Mouse (Mus musculus) gastrocnemius, postnatal 14 days (tissue): ENCODE measurements around the gene Vstm4. TPM values are rescaled to one million over a fixed set of nuclear protein-coding genes. Genes with fewer than 3 reads are reported as not detected.

Experiments
- DNase-seq: peaks from one replicate; pipeline ENCODE4 v3.0.0; 2021; ENCODE audit warnings: mixed read lengths
- intact Hi-C: fragments of 180-260 bp; cut with DNase I; formaldehyde crosslinking; loops from one replicate; pipeline ENCODE4 v1.15.1; 2025; ENCODE audit warnings: low total_unique reads
- total RNA-seq, 2 experiments: library from RNA; stranded (reverse); gene quantifications; 2 replicates each; pipeline ENCODE4 v1.2.3; 2021

Vstm4 gene
- total RNA-seq, 2 experiments from 2014 or later = 8.2 to 10.9 TPM

- DNase-seq = no peak
- intact Hi-C loops = no loop called here
Observed at GRCm38 (mm10) chr14:32856246-32856645, 310 bp upstream of the Vstm4 start.

GRCm38 (mm10) chr14:32858361-32858760 lies 1.8 kb downstream of the Vstm4 start:
- DNase-seq = no peak
- intact Hi-C loops = no loop called here

DNA sequence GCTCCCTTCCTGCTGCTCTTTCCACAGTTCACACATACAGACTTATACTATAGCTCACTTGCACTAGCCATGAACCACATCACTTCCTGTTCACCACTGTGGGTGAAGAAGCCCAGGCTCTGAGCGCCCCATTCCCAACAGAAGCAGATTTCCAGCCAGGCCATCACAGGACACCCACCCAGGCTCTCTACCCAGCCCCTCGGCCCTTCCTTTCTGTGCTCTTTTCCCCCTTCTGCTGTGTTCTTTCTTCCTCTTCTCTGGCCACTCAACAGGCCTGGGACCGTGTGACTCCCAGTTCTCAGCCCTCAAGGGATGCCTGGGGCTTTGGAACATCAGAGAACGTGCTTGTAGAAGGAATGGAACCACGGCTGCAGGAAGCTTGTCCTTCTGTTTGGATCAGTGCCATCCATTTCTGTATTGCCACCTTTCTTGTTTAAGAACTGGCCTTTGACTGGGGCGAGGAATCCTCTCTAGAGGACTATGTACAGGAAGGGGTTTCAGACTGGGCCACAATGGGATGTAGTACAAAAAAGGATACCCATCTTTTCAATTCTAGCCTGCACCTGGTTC lies 2.5 kb downstream of the Vstm4 start:
- no peak for DNase-seq
- intact Hi-C loops = no loop called here

GRCm38 (mm10) chr14:32859831-32860569 lies 3.4 kb downstream of the Vstm4 start:
- no peak for DNase-seq
- intact Hi-C loops = no loop called here

- peak; percentile 60 for DNase-seq
- intact Hi-C loops = no loop called here
Observed at GRCm38 (mm10) chr14:32861149-32861581, 4.6 kb downstream of the Vstm4 start.

DNA sequence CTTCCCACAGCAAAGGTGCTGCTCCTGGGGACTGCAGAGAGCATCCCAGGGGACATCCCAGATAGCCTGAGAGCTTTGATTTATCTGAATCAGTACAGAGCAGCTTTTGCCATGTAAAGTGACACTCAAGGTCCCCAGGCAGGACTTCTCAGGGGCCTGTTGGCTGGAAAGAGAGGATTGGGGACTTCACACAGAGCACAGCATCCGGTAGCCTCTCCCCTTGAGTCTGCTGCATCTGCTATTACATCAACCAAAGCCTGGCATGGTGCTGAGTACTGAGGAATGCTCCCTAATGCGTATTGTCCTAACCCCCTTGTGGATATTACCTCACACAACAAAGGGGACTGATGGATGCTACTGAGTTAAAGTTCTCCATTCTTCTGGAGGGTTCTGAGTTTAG lies 5.1 kb downstream of the Vstm4 start:
- intact Hi-C loops = no loop called here
- no peak for DNase-seq

GRCm38 (mm10) chr14:32865331-32865730 lies 8.8 kb downstream of the Vstm4 start:
- intact Hi-C loops = no loop called here
- no peak for DNase-seq

DNA sequence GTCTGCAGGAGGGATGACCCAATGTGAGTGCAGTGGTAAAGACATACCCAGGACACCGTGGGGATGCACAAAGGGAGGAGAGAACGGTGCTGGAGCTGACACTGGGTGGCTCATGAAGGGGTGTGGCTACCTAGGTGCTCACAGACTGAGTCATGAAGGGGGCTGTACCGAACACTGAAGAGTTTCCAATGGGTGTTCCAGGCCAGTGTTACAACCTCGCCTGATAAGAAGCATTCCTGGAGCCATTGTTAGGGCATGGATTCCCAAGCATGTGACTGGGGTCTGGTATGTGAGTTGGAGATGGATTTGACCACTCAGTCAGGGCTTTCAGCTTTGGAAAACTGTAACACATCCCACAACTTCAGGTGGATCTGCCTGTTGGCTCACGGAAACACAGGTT lies 15.4 kb downstream of the Vstm4 start:
- intact Hi-C loops = no loop called here
- DNase-seq = no peak

- no peak for DNase-seq
- intact Hi-C loops = no loop called here
Observed at GRCm38 (mm10) chr14:32877549-32877948, 21.0 kb downstream of the Vstm4 start.

DNA sequence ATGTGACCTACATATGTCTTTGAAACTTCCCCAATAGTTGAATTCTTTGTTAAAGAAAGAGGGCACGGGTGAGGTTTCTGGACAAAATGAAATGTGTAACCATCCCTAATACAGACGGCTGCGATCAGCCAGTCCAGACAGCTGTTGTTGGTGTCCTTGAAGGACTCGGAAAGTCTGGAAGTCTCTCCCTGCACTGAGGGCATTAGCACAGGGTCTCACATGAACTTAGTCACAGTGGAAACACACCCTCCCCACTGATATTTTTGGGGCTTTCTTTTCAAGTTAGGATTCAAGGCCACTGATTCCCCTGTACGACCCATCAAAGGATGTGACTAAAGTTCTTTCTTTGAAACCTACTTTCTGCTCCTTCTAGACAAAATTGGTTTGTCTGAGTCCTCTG lies 23.8 kb downstream of the Vstm4 start:
- intact Hi-C loops = no loop called here
- no peak for DNase-seq

- intact Hi-C loops = no loop called here
- peak; percentile 25 for DNase-seq
Observed at GRCm38 (mm10) chr14:32881693-32882092, 25.1 kb downstream of the Vstm4 start.

- DNase-seq = peak; percentile 22
- intact Hi-C loops = no loop called here
Observed at GRCm38 (mm10) chr14:32888876-32889674, 32.5 kb downstream of the Vstm4 start.

DNA sequence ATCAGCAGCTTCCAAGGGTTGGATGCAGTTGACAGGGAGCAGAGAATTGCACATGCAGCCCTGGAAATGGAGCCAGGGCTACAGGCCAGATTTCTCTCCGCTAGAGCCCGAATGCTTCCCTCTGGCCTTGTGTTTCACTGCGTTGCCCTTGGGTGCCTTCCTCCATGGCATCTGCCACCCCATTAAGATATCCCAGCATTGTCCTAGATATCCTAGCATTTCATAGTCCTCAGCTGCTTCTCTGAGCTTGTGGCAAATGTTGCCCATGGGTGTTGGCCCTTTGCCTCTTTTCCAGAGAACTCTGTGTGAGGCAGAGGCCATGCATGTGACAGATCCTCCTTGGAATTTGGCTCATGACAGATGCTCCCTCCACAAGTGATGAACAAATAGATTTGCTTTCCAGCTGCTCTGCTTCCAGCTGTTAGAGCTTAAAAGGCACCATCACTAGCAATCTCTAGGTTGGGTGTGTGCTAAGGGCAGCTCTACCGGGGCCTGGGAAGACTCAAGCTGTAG lies 37.8 kb downstream of the Vstm4 start:
- peak; percentile 77 for DNase-seq
- intact Hi-C loops = no loop called here

DNA sequence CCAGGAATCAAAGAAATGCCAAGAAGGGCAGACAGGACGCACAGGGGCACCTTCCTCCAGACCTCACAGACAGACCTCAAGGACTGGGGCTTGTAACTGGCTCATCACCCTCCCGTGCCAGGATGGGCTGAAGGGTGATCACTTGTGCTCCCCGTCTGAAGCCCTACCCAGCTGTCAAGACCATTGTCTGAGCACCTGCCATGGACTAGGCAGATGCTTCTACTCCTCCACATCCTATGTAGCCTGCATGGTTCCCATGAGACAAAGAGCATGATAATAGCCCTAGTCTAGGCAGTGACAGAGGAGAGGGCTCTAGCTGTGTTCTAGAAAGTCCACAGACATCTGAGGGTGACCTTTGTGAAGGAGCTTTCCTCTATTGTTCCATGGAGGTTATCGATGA lies 38.3 kb downstream of the Vstm4 start:
- peak; percentile 17 for DNase-seq
- intact Hi-C loops = no loop called here

DNA sequence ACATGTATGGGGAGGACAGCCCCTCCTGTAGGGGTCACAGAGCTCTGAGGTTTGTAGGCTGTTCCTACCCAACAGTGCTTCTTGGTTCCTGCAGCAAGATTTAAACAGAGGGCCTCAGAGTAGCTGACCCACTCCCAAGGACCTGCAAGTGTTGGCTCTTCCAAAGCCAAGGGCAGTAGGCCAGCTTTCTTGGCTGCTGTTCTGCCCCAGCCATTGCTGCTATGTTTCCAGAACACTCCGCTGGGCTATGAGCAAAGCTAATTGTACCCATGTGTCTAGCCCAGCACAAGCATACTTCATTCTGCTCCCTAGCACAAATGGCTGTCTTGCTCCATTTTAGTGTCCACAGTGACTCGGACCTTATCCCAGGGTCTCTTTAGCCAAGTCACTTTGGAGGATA lies 40.3 kb downstream of the Vstm4 start:
- intact Hi-C loops = no loop called here
- DNase-seq = peak; percentile 85

- no peak for DNase-seq
- intact Hi-C loops = no loop called here
Observed at GRCm38 (mm10) chr14:32903203-32903602, 46.6 kb downstream of the Vstm4 start.

GRCm38 (mm10) chr14:32906545-32906944 lies 50.0 kb downstream of the Vstm4 start:
- intact Hi-C loops = no loop called here
- DNase-seq = no peak

DNA sequence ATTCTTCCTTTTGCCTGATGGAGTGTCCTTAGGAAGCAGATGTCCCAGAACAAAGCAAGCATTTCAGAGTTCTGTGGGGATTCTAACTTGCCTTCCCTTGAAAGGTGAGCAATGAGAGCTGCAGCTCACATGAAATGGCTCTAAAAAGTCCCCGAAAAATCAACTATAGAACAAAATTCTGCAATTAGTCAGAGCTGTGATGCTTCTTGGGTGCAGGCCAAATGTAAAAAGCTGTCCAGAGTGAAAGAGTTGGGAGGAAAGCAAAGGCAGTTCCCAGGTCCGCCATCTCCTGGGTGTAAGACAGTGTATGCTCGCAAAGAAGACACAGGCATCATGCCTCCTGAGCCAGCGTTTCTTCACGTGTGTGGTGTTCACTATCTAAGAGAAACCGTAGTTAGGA lies 52.6 kb downstream of the Vstm4 start:
- intact Hi-C loops = no loop called here
- DNase-seq = no peak

DNA sequence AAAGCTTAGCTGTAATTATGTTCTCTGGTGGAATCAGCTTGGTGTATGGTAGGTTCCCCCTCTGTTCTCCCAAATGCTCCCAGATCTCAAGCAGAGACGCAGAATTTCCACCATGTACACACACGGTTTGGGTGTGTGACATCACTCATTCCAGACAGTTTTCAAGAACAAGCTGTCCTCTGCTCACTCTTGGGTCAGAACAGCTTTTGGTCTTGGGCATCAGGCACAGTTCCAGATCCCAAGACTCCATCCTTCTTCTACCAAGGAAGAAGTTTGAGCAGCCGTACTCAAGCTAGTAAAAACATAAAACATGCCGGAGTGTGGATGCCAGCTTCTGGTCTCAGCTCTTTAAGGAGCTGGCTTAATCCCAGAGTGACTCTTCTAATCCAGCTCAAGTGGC lies 54.6 kb downstream of the Vstm4 start:
- no peak for DNase-seq
- intact Hi-C loops = no loop called here

DNA sequence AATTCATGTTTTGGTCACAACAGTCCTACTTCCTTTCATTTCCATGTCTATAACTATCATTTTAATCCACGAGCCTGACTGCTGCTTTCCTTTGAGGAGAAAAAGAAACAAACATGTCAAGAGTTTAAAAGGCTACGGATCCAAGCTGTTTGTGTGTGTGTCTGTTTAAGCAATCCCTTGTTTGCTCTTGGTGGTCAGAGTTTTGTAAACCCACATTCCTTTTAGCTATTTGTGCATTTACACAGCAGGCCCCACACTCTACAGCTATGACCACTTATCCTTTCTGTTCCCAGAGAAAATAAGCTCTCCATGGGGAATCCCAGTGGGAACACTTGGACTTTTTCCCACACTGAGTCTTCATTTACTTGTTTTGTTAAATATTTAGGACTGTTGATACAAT lies 58.8 kb downstream of the Vstm4 start:
- intact Hi-C loops = no loop called here
- DNase-seq = no peak

DNA sequence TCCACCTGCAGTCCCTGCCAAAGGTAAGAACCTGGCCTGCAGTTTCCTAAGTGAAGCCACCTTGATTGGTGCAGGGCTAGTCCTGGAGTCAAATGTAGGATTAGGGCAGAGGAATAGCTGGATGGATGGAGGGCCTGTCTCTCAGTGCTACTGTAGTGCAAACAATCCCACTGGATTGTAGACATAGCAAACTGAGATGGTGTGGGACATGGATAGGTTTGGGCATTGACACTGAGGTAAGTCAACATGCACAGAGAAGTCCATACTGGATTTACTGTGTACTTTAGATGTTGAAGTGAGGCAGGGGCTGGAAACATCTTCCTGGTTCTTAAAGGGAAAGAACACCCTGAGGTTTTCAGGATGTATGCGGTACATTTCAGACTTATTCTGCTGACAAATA lies 61.4 kb downstream of the Vstm4 start:
- no peak for DNase-seq
- intact Hi-C loops = no loop called here
